Mouse (Mus musculus) forebrain, embryonic 16.5 days (tissue): ENCODE measurements around the gene Arhgap10. TPM values are rescaled to one million over a fixed set of nuclear protein-coding genes. Genes with fewer than 3 reads are reported as not detected.
"Not testable (repeated sequence)": the region's sequence is repeated elsewhere in the genome, so short reads cannot be mapped to it uniquely, and the experiment has no call there.

Experiments
- ATAC-seq: fragments of 200-750 bp; cut with Nextera tagmentation; 2 replicates; pipeline ENCODE4 v1.8.0; 2017; ENCODE audit warnings: mild to moderate bottlenecking, moderate library complexity
- H3K27ac ChIP-seq: fragments of 300-500 bp; sonication (generic); 2 replicates; pipeline ENCODE4 v1.5.1; 2014; ENCODE audit warnings: low read length, control low read depth
- H3K27me3 ChIP-seq: fragments of 300-500 bp; sonication (generic); replicated peaks from 2 replicates; pipeline ENCODE4 v1.6.1; 2014; ENCODE audit warnings: low read length; ENCODE audit not compliant: control insufficient read depth, insufficient read depth
- H3K36me3 ChIP-seq: fragments of 300-500 bp; sonication (generic); 2 replicates; pipeline ENCODE4 v1.6.1; 2014; ENCODE audit not compliant: control insufficient read depth, insufficient read depth
- H3K4me1 ChIP-seq: fragments of 300-500 bp; sonication (generic); replicated peaks from 2 replicates; pipeline ENCODE4 v1.6.1; 2014; ENCODE audit warnings: low read length; ENCODE audit not compliant: control insufficient read depth, insufficient read depth
- H3K4me2 ChIP-seq: fragments of 300-500 bp; sonication (generic); 2 replicates; pipeline ENCODE4 v1.6.1; 2014; ENCODE audit warnings: mild to moderate bottlenecking, low read length, control low read depth
- H3K4me3 ChIP-seq: fragments of 300-500 bp; sonication (generic); replicated peaks from 2 replicates; pipeline ENCODE4 v1.5.1; 2014; ENCODE audit warnings: mild to moderate bottlenecking, low read length, control low read depth
- H3K9ac ChIP-seq: fragments of 300-500 bp; sonication (generic); replicated peaks from 2 replicates; pipeline ENCODE4 v1.6.1; 2014; ENCODE audit warnings: low read depth, low read length, control low read depth
- H3K9me3 ChIP-seq: fragments of 300-500 bp; sonication (generic); 2 replicates; pipeline ENCODE4 v1.6.1; 2016; ENCODE audit warnings: low read length; ENCODE audit not compliant: control insufficient read depth
- WGBS: fragments of 180-500 bp; shearing (Covaris S2); extraction: QIAGEN DNeasy Blood & Tissue Kit; methylation state at CpG from one replicate; pipeline ENCODE4 v1.1.7; 2014; 5-methylcytosine and 5-hydroxymethylcytosine counted together
- polyA plus RNA-seq: library from polyadenylated mRNA; unstranded; fragments of >200 nt; fragmentation: Nextera tagmentation; extraction: Ambion mirVana; gene quantifications from 2 replicates; pipeline ENCODE4 v1.2.1, GENCODE M21; 2015

Arhgap10 gene
- polyA plus RNA-seq, 1 experiment from 2014 or later, result 3.7 TPM

DNA sequence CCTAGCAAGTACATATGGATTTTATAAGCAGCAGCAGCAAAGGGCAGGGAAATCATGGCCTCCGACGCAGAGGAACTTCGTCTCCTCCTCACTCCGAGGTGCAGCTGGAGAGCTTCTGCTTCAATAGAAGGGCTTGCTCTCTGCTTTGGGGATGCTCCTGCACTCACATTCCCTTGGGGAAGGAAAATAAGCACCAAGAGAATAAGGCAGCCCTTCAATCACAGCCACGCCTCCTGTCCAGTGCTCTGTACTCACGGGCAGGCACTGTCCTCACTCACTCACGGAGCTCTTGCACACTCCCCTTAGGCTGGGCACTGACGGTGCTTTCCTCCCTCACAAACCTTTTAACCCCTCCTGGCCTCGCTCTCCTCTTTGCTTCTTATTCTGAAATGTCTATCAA is 176.4 kb downstream of the Arhgap10 start:
- no peak overlapping the region for H3K27ac ChIP-seq
- no peak overlapping the region for H3K4me3 ChIP-seq
- no peaks in the 10 kb centered on the region for H3K27me3 ChIP-seq
- no peak for ATAC-seq
- no peaks in the 10 kb centered on the region; the same call in 1 of the 2 replicates for H3K4me1 ChIP-seq
- no peak overlapping the region for H3K9ac ChIP-seq
- WGBS, result 64% methylated on average over 9 of the region's 9 CpGs
- H3K4me2 ChIP-seq, result no peak overlapping the region
- no peaks in the 10 kb centered on the region for H3K9me3 ChIP-seq
- H3K36me3 ChIP-seq, result no peaks in the 10 kb centered on the region

DNA sequence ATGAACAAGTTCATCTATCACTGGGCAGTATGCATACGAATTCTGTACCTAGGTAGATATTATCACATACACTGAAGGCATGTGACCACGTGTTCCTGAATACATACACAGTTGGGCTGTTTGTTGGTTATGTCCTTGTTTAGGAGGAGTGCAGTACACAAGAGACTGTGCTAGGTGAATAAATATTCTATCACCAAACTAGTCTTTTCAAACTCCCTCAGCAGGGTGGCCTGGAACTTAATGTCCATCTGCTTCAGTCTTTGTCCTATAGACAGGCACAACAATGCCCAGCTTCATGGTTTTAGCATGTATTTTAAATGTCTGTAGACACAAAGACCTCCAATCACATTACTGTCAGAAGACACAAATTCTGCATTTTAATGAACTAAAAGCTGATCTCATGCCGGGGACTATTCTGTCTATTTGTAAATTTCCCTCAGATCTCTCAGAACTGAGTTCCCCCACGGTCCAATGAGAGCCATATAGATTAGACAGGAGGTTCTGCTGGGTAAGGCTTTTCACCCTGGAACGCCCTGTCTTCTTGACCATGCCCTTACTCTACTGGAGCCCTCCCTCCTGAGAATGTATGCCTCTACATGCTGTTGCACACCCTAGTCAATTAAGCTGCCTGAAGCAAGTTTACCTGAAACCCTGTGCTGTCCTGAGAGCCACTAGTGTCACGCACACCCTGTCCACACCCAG is 177.6 kb downstream of the Arhgap10 start:
- H3K27me3 ChIP-seq, result no peaks in the 10 kb centered on the region
- no peak overlapping the region for H3K4me3 ChIP-seq
- no peak overlapping the region for H3K27ac ChIP-seq
- no peaks in the 10 kb centered on the region; the same call in 1 of the 2 replicates for H3K4me1 ChIP-seq
- ATAC-seq, result 0 out of 2 replicates have a peak, but pooled peaks have one; percentile 23
- H3K4me2 ChIP-seq, result no peak overlapping the region
- no peak overlapping the region for H3K9ac ChIP-seq
- WGBS, result 50% methylated on average over 6 of the region's 6 CpGs
- H3K9me3 ChIP-seq, result no peaks in the 10 kb centered on the region
- H3K36me3 ChIP-seq, result no peaks in the 10 kb centered on the region

DNA sequence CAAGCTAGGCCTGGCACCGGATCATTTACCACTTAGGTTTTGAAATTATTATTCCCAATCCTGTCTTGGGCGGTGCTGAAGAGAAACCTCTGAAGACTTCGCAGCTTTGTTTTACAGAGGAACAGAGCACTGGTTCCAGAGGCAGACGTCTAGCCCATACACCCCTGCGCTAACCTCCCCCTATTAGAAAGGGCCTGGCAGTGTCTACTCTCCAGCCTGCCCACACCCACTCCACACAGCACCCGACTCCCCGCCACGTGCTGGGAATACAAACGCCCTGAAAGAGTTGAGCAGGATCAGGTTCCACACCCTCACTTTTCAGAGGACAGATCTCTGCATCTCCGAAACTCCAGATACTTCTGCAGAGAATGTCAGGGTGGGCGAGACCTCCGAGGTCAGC is 180.5 kb downstream of the Arhgap10 start:
- 74% methylated on average over 12 of the region's 12 CpGs for WGBS
- H3K9ac ChIP-seq, result no peak overlapping the region
- ATAC-seq, result no peak

DNA sequence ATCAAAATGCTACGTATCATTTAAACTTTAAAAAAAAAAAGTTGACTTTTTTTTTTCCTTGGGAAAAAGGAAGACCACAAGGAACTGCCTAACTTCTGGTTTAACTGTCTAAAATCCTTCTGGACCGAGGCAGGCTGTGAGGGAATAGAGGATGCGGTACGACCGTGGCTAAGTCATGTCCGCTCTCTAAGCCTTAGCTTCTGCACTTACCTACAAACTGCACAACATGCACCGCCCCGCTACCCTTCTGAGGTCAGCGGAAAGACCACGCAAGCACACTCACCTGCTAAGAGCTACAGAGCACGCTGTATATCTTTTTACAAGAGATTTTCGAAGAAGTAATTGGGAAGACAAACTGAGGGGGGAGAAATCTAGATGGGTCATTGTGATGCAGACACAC is 186.6 kb downstream of the Arhgap10 start:
- ATAC-seq, result no peak
- 90% methylated on average over 12 of the region's 12 CpGs for WGBS
- H3K4me1 ChIP-seq, result no peaks in the 10 kb centered on the region

More for the DNA sequence above, 180.5 kb downstream of the Arhgap10 start:
- H3K27ac ChIP-seq, result no peak overlapping the region
- H3K9me3 ChIP-seq, result no peaks in the 10 kb centered on the region
- no peaks in the 10 kb centered on the region for H3K36me3 ChIP-seq
- H3K4me3 ChIP-seq, result no peak overlapping the region
- no peaks in the 10 kb centered on the region for H3K27me3 ChIP-seq
- H3K4me1 ChIP-seq, result no peaks in the 10 kb centered on the region; the same call in 1 of the 2 replicates
- H3K4me2 ChIP-seq, result no peak overlapping the region

DNA sequence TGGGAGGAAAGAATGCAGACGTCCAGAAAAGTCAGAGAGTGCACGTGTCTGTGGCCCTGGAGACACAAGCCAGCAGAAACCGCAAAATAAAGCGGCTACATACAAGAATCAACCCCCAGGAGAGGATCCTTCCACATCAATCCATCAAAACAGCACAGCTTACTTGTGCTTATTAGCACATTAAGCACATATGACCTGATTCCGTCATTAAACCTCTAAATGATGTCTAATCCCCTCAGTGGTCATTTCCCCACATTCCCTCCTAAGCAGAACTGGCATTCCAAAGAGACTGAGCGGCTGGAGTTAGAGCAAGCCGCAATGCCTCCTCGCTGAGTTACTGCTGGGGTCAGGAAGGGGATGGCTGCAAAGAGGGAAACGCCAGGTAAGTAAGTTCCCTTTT is 187.4 kb downstream of the Arhgap10 start:
- no peak overlapping the region for H3K27ac ChIP-seq
- no peak overlapping the region for H3K4me2 ChIP-seq
- H3K9ac ChIP-seq, result no peak overlapping the region
- no peak overlapping the region for H3K4me3 ChIP-seq
- no peaks in the 10 kb centered on the region for H3K36me3 ChIP-seq
- ATAC-seq, result no peak
- no peaks in the 10 kb centered on the region for H3K9me3 ChIP-seq
- no peaks in the 10 kb centered on the region for H3K4me1 ChIP-seq
- 66% methylated on average over 9 of the region's 9 CpGs for WGBS
- no peaks in the 10 kb centered on the region for H3K27me3 ChIP-seq

More for the DNA sequence above, 186.6 kb downstream of the Arhgap10 start:
- no peaks in the 10 kb centered on the region for H3K36me3 ChIP-seq
- no peaks in the 10 kb centered on the region for H3K9me3 ChIP-seq
- no peak overlapping the region for H3K27ac ChIP-seq
- no peak overlapping the region for H3K4me3 ChIP-seq
- no peak overlapping the region for H3K9ac ChIP-seq
- no peaks in the 10 kb centered on the region for H3K27me3 ChIP-seq
- H3K4me2 ChIP-seq, result no peak overlapping the region

DNA sequence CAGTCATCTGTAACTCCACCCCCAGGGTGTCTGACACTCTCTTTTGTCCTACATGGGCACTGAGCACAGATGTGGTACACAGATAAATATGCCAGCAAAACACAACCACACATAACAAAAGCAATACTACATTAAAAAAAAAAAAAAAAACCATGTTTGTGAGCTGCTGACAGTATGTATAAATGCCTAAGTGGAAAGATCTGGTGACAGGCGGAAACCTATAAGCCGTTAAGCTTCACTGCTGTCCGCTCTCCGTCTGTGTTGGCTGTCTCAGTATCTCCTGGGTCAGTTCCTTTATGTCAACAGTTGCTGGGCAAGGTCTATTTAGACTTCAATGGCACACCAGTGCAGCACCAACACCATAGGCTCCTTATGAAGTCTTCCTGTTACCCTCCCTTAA is 188.0 kb downstream of the Arhgap10 start:
- Histone ChIP-seq H3K4me1 (no peaks in the 10 kb centered on the region), H3K4me3 (no peak overlapping the region), H3K4me2 (no peak overlapping the region), H3K27ac (no peak overlapping the region), H3K27me3 (no peaks in the 10 kb centered on the region), H3K9ac (no peak overlapping the region), H3K9me3 (no peaks in the 10 kb centered on the region), H3K36me3 (no peaks in the 10 kb centered on the region)
- 80% methylated on average over 4 of the region's 4 CpGs for WGBS
- no peak for ATAC-seq

DNA sequence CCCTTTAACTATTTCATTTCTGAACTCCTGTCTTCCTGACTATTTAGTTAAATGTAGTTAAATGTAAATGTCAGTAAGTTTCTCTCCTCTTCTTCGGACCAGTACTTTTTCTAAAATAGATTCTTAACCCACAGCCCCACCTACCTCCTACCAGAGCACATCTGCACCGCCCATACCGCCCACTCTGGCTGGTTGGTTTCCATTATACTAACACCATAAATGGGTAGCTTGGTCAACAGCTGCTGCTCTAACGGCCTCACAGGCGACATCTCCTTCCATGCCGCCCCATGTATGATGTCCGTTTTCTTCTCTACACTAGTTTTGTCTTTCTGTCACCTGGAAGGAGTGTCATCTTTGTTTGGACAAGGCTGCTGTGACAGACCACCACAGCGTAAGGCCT is 189.3 kb downstream of the Arhgap10 start:
- Histone ChIP-seq H3K27ac (no peak overlapping the region), H3K4me2 (no peak overlapping the region), H3K27me3 (no peaks in the 10 kb centered on the region), H3K9ac (no peak overlapping the region), H3K36me3 (no peaks in the 10 kb centered on the region), H3K4me3 (no peak overlapping the region), H3K4me1 (no peaks in the 10 kb centered on the region), H3K9me3 (no peaks in the 10 kb centered on the region)
- ATAC-seq, result no peak
- 94% methylated on average over 8 of the region's 8 CpGs for WGBS

DNA sequence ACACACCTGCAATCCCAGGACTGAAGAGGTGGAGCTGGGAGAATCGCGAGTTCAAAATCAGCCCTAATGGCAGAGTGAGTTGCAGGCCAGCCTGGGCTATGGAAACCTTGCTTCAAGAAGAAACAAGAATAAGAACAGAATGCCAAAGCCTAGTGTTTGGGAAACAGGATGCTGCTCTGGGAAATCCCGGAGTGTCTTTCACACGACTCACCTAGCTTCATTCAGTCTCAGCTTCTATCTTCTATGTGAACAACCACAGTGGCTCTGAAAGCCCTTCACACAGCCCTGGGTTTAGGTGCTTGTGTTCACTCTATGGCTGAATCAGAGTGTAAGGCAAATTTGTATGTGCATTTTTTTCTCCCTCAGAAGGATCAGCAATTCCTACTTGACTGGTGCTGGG is 190.4 kb downstream of the Arhgap10 start:
- no peaks in the 10 kb centered on the region for H3K36me3 ChIP-seq
- no peak overlapping the region for H3K4me3 ChIP-seq
- H3K4me1 ChIP-seq, result no peaks in the 10 kb centered on the region
- H3K27me3 ChIP-seq, result no peaks in the 10 kb centered on the region
- no peak overlapping the region for H3K27ac ChIP-seq
- no peak overlapping the region for H3K9ac ChIP-seq
- WGBS, result 88% methylated on average over 4 of the region's 4 CpGs
- no peak for ATAC-seq
- no peak overlapping the region for H3K4me2 ChIP-seq
- no peaks in the 10 kb centered on the region for H3K9me3 ChIP-seq

DNA sequence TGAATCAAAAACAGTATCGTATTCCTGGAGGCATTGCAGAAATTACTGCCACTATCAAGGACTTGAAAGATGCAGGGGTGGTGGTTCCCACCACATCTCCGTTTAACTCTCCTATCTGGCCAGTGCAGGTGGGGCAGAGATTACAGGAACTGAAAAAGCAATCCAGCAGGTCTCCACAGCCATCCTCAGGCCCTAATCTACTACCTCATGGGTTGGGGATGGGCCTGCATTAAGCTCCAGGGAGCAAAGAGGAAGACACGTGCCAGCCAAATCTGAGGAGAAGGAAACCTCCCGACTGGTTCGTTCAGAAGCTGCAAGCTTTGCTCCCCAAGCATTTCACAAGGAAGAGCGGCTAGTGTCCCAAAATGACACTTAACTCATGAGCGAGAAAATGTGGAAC is 195.0 kb downstream of the Arhgap10 start:
- ATAC-seq, H3K9me3 ChIP-seq, H3K4me1 ChIP-seq, H3K4me3 ChIP-seq, H3K9ac ChIP-seq, H3K36me3 ChIP-seq, H3K4me2 ChIP-seq, H3K27ac ChIP-seq, H3K27me3 ChIP-seq: not testable (repeated sequence)
- 95% methylated on average over 6 of the region's 7 CpGs for WGBS

DNA sequence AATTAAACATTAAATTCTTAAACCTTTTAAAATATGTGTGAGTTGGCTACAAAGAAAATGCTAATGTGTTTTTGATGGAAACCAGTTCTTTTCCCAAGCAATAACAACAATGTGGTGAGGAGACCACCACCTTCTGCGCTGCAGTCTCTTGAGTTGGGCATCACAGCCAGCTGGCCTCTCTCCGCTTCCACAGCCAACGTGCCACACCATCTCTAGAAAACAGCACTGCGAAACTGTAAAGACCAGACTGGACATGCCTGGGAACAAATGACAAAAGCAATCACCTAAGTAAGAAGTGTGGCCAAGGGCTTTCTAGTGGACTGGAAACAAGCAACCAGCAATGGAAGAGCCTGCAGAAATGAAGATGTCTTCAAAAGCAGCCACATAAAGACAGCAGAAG is 195.9 kb downstream of the Arhgap10 start:
- Histone ChIP-seq H3K4me3 (no peak overlapping the region), H3K9me3 (no peaks in the 10 kb centered on the region), H3K36me3 (no peaks in the 10 kb centered on the region), H3K4me1 (no peaks in the 10 kb centered on the region), H3K4me2 (no peak overlapping the region), H3K27me3 (no peaks in the 10 kb centered on the region), H3K9ac (no peak overlapping the region), H3K27ac (no peak overlapping the region)
- no peak for ATAC-seq
- WGBS, result 96% methylated on average over 4 of the region's 4 CpGs
